In genomic region chr6:12993772-12994171, GRCm38 (mm10) we compare ENCODE assay signal across 23 mouse cellular contexts.
DNase-seq lines count a peak whose midpoint lies in the region; ATAC-seq and TF ChIP-seq lines count a peak whose summit lies in the region.
"Had no signal": no experiment of that assay in that cellular context is flagged by ENCODE, and none has a peak within 500 bp of the region (broad histone marks: within the 10 kb centered on the region; RNA-seq: fewer than 3 reads in every experiment).

No protein-coding gene starts in this region.

- TF ChIP-seq EP300 in lung, postnatal 0 days (IDR thresholded peaks at IDR 0.05), result no peak

- 88% methylated on average over 2 of the region's 2 CpGs for WGBS in midbrain, embryonic 15.5 days
- 79% methylated on average over 2 of the region's 2 CpGs for WGBS in lung, postnatal 0 days

- TF ChIP-seq CTCF in Patski (IDR thresholded peaks at IDR 0.05), result no peak
- no peak for TF ChIP-seq CTCF in lung, postnatal 0 days (IDR thresholded peaks at IDR 0.05)

- CTCF ChIA-PET in Patski (lab: Charles Lee), result no interaction called here

- POLR2A ChIA-PET in Patski (lab: Charles Lee), result no interaction called here

- DNase-seq in adrenal gland, postnatal 14 days, result peak; percentile 5
- DNase-seq in adrenal gland, postnatal 25 days, result no peak
- DNase-seq in Patski (ENCODE audit: low read depth, low spot score), result no peak
- DNase-seq in lung, postnatal 0 days (ENCODE audit: low spot score), result no peak
- DNase-seq: adrenal gland, adult 8-10 months; adrenal gland, postnatal 36 days; cerebellum, adult 11 months; cerebellum, adult 18-20 months; cerebellum, adult 8-10 months; cerebellum, adult 9-11 months; cerebellum, postnatal 14 days; cerebellum, postnatal 36 days; embryo, embryonic 11 days had no signal

- H3K9me3 ChIP-seq in midbrain, embryonic 15.5 days, result no peaks in the 10 kb centered on the region
- no peaks in the 10 kb centered on the region for H3K9me3 ChIP-seq in lung, postnatal 0 days (ENCODE audit: low read length)
- H3K9me3 ChIP-seq: embryonic facial prominence, embryonic 13.5 days; embryonic facial prominence, embryonic 15.5 days; forebrain, embryonic 10.5 days; forebrain, embryonic 12.5 days had no signal

- no peak overlapping the region for H3K4me2 ChIP-seq in midbrain, embryonic 15.5 days
- H3K4me2 ChIP-seq in lung, postnatal 0 days (replicated peaks; ENCODE audit: low read depth, low read length), result no peak overlapping the region
- H3K4me2 ChIP-seq: embryonic facial prominence, embryonic 13.5 days; embryonic facial prominence, embryonic 15.5 days; forebrain, embryonic 12.5 days had no signal

- H3K9ac ChIP-seq in midbrain, embryonic 15.5 days, result no peak overlapping the region
- H3K9ac ChIP-seq in lung, postnatal 0 days (replicated peaks; ENCODE audit: low read depth), result no peak overlapping the region
- H3K9ac ChIP-seq: embryonic facial prominence, embryonic 13.5 days; embryonic facial prominence, embryonic 15.5 days; forebrain, embryonic 12.5 days had no signal

- no peaks in the 10 kb centered on the region for H3K36me3 ChIP-seq in midbrain, embryonic 15.5 days (replicated peaks)
- H3K36me3 ChIP-seq in lung, postnatal 0 days (ENCODE audit: insufficient read depth, low read length), result no peaks in the 10 kb centered on the region
- H3K36me3 ChIP-seq: embryonic facial prominence, embryonic 13.5 days; embryonic facial prominence, embryonic 15.5 days; forebrain, embryonic 10.5 days; forebrain, embryonic 12.5 days had no signal

- no peaks in the 10 kb centered on the region for H3K27me3 ChIP-seq in Patski
- no peaks in the 10 kb centered on the region for H3K27me3 ChIP-seq in midbrain, embryonic 15.5 days (replicated peaks)
- H3K27me3 ChIP-seq in lung, postnatal 0 days (replicated peaks; ENCODE audit: insufficient read depth, low read length), result no peaks in the 10 kb centered on the region
- H3K27me3 ChIP-seq: embryonic facial prominence, embryonic 13.5 days; embryonic facial prominence, embryonic 15.5 days; forebrain, embryonic 12.5 days had no signal

- H3K27ac ChIP-seq in brown adipose tissue, adult 24 weeks (replicated peaks; ENCODE audit: low read depth, low read length), result peak overlapping the region; percentile 37
- no peak overlapping the region for H3K27ac ChIP-seq in midbrain, embryonic 15.5 days
- H3K27ac ChIP-seq in lung, postnatal 0 days (ENCODE audit: low read length), result no peak overlapping the region
- H3K27ac ChIP-seq: embryonic facial prominence, embryonic 13.5 days; embryonic facial prominence, embryonic 15.5 days; forebrain, embryonic 10.5 days; forebrain, embryonic 12.5 days had no signal

- peak; percentile 67 for ATAC-seq in Patski
- ATAC-seq in erythroid progenitor cell, adult 5-6 weeks (replicated peaks; ENCODE audit: low FRiP score, poor library complexity, severe bottlenecking), result no peak
- no peak for ATAC-seq in midbrain, embryonic 15.5 days (replicated peaks)
- no peak for ATAC-seq in lung, postnatal 0 days
- ATAC-seq: forebrain, embryonic 14.5 days; forebrain, embryonic 16.5 days had no signal

- in situ Hi-C loops in Patski (cut with MboI; ENCODE audit: low pct_unique_long_range_greater_than_20kb), result no loop called here

- no peak overlapping the region for H3K4me3 ChIP-seq in brown adipose tissue, adult 24 weeks (ENCODE audit: insufficient read depth, low read depth, low read length)
- no peak overlapping the region for H3K4me3 ChIP-seq in midbrain, embryonic 15.5 days
- H3K4me3 ChIP-seq in lung, postnatal 0 days (ENCODE audit: low read depth, low read length), result no peak overlapping the region
- H3K4me3 ChIP-seq: embryonic facial prominence, embryonic 13.5 days; embryonic facial prominence, embryonic 15.5 days; erythroblast, embryonic 14.5 days; forebrain, embryonic 10.5 days; forebrain, embryonic 12.5 days had no signal

- peaks cover 3% of the 10 kb centered on the region; the same call in 1 of the 2 replicates for H3K4me1 ChIP-seq in brown adipose tissue, adult 24 weeks (ENCODE audit: control insufficient read depth, insufficient read depth, insufficient read length, low read length)
- no peaks in the 10 kb centered on the region for H3K4me1 ChIP-seq in midbrain, embryonic 15.5 days
- no peaks in the 10 kb centered on the region for H3K4me1 ChIP-seq in lung, postnatal 0 days (ENCODE audit: insufficient read depth, low read depth, low read length)
- H3K4me1 ChIP-seq: embryonic facial prominence, embryonic 13.5 days; embryonic facial prominence, embryonic 15.5 days; forebrain, embryonic 10.5 days; forebrain, embryonic 12.5 days had no signal
